Mouse (Mus musculus) Muller cell, postnatal 12 days (primary cell): ENCODE data around the gene Rnf169.
"Not testable (repeated sequence)": the region's sequence is repeated elsewhere in the genome, so short reads cannot be mapped to it uniquely, and the experiment has no call there.

Experiments used
- DNase-seq: peaks from one replicate; pipeline ENCODE4 v3.0.0-alpha.2; 2015; ENCODE audit errors: inconsistent ontology term

Gene Rnf169

DNA sequence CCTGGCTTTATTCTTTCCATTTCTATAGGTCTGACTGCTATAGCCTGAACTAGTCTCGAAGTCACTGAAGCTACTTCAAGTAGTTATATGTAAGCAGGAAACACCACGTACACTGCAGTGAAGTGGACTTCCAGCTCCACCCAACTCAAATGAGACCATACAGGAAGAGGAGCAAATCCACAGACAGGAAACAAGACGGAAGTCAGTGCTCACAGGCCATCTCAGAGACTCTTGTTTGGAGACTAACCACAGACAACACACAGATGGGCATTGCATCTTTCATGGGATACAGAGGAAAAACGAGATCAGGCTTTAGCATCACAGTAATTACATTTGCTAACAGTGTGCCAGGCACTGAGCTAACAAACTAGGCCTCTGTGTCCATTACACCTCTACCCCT lies 33.9 kb downstream of the Rnf169 start:
- no peak for DNase-seq

GRCm38 (mm10) chr7:99945939-99946338 lies 34.3 kb downstream of the Rnf169 start:
- DNase-seq: no peak

DNA sequence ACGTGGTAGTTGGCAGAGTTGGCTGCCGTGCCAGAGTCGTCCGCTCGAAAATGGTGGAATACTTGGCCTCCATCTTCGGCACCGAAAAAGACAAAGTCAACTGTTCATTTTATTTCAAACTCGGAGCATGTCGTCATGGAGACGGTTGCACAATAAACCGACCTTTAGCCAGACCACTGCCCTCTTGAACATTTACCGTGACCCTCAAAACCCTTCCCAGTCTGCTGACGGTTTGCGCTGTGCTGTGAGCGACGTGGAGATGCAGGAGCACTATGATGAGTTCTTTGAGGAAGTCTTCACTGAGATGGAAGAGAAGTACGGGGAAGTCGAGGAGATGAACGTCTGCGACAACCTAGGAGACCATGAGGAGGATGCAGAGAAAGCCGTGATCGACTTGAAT lies 35.2 kb downstream of the Rnf169 start:
- not testable (repeated sequence) for DNase-seq

DNA sequence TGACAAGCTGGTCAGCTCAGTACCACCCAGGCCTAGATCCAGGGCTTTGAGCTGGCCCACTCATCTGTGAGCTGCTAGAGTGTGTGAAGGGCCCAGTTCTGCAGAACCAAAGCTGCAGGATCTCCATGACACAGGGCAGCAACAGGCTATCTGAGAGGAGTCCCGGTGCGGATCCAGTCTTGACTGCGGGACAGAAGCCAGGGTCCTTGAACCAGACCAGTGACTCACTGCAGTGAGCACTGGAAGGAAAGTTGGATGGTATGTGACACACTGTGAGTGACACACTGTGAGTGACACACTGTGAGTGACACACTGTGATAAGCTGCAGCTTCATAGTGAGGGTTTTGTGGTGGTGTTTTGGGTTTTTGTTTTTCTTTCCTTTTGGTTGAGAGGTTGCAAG lies 35.7 kb downstream of the Rnf169 start:
- DNase-seq: no peak

DNA sequence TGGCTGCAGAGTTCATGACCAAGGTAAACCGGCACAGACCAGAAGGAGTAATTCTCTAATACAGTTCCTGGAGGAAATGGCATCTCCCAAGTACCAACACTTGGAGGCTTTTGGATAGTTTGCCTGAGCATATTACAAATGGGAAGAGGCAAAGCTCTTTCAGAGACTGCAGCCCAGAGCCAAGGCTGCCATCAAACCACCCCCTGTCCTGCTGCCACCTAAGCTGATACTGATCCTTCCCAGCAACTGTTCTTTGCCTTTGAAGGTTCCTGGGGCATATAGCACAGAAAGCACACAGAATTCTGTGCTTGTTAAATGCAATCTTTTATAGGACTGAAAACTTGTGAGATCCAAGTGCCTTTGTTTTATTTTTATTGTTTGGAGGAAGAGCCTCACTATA lies 39.6 kb downstream of the Rnf169 start:
- DNase-seq: no peak

DNA sequence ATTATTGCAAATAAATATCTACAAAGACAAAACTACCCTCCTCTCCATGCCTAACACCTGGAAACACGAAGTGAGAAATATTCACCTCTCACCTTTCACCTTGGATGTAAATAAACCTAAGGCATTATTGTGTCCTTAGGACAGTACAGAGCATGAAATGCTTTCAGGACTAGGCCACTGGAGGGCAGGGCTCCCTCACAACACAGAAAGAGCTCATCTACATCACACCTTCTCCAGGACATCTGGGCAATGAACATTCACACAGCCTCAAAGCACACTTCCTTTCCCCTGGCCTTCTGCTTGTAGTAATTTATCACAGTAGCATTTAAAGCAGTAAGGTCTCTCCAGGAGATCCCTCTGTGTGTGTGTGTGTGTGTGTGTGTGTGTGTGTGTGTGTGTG lies 44.5 kb downstream of the Rnf169 start:
- DNase-seq: no peak

DNA sequence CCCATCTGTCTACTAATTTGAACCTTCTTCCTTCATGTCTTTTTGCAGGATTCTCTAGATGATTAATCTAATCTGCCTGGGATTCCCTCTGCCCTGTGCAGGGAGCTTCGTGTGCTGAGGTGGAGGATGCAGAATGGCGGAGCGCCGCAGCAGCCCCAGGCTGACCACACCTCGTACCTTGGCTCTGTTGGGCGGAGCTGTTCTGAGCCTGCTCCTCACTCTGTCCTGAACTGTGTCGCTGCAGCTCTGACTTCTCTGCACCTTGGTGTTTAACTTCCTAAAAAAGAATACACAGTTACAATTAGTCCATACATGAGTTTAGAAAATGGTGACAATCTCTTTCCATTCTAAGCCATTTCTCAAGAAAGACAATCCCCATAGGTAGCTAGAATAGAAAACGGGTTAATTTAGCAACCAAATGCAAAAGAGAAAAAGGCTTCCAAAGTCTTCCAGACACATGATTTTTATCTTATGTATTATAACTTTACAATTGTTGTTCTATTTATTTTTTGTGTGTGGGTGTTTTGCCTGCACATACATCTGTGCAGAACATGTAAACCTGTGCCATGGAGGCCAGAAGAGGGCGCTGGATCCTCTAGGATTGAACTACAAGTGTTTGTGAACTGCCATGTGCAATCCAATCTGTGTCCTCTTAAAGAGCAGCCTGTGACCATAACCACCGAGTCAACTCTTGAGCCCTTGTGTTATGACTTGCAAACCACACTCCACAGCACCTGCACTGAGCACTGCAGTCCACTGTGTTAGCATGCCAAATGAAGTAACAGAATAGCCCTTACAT lies 53.1 kb downstream of the Rnf169 start:
- DNase-seq: no peak

DNA sequence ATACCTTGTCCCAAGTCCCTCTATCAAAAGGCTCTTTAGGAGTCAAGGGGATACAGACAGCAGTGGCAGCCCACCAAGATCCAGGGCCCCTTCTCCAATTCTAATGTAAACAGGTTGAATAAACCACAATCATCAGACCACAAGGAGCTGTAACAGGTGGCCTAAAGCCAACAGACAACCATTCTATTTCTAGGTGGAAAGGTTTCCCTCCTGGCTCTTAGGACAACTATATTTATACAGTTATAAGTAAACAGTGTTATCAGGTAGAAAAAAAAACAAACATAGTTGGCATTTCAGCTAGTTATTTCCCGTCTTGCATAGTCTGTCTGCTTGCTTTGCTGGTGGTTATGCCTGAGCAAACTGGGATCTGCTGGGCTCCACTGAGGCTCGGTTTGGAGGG lies 59.8 kb downstream of the Rnf169 start:
- DNase-seq: no peak

GRCm38 (mm10) chr7:99919971-99920370 lies 60.3 kb downstream of the Rnf169 start:
- no peak for DNase-seq

GRCm38 (mm10) chr7:99919164-99919563 lies 61.1 kb downstream of the Rnf169 start:
- DNase-seq: no peak

DNA sequence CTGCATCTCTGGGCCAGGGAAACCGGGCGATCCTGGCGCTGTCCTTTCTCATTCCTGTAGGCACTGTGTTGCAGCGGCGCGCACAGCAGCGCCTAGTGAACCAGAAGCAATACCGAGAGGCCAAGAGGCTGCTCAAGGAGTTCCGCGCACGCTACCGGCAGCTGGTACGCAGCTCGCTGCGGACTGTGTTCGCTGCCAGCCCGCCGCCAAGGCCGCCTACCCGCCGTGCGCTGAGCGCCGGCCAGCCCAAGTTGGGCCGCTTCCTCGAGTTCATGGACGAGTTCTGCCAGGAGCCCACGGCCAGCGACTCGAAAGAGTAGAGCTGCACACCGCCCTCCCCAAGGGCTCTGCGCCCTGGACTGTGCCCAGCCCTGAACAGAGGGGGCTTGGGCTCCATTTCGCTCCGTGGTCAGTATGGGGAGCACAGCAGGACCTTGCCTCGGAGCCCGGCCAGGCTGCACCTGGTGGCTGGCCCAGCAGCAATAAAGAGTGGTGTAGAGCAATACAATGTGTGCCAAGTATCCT lies 62.9 kb downstream of the Rnf169 start:
- peak; percentile 46 for DNase-seq

DNA sequence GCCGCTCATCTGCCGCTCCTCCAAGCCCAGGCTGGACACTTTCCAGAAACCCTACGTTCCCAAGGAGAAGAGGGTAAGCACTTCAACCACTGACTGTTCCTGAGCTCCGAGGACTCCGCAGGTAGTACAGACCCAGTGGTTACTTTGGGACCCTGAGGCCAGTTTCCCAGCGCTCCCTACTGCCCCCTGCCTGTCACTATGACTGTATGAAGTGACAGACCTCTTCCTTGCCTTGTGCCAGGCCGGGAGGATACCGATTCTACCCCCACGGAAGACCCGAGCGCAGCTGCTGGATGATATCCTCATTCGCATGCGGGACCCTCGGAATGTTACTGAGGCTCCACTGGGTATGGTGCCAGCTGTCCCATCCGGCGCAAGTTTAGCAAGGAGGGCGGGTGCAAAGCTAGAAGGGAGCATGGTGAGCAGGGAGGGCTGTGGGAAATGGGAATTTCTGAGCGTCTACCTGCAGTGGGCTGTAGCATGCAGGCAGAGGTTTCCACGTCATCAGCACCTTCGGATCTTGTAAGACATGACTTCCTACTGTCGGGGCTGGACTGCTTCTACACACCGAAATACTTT lies 63.4 kb downstream of the Rnf169 start:
- peak; percentile 26 for DNase-seq

- no peak for DNase-seq
Measured at GRCm38 (mm10) chr7:99915511-99915910, 64.7 kb downstream of the Rnf169 start.

- DNase-seq: no peak
Measured at GRCm38 (mm10) chr7:99914316-99914715, 65.9 kb downstream of the Rnf169 start.

GRCm38 (mm10) chr7:99911038-99911437 lies 69.2 kb downstream of the Rnf169 start:
- no peak for DNase-seq

- DNase-seq: no peak
Measured at GRCm38 (mm10) chr7:99907463-99907862, 72.8 kb downstream of the Rnf169 start.

DNA sequence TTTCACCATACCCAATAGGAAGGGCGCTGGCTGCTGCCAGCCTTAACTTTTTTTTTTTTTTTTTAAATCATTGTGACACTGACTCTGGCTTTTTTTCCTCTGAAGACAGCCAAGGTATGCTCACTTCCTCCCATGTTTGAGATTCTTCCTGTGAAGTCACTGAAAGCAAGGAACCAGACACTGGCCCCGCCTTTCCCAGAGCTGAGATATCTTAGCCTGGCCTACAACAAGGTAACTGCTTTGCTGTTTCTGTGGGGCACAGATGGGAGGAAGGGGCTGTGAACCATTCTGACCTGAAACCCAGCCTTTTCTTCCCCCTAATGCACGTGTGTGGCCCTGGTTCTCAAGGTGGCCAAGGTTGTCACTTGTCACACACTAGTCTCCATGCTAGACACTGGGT lies 73.9 kb downstream of the Rnf169 start:
- DNase-seq: no peak

- no peak for DNase-seq
Measured at GRCm38 (mm10) chr7:99904421-99905005, 75.7 kb downstream of the Rnf169 start.

DNA sequence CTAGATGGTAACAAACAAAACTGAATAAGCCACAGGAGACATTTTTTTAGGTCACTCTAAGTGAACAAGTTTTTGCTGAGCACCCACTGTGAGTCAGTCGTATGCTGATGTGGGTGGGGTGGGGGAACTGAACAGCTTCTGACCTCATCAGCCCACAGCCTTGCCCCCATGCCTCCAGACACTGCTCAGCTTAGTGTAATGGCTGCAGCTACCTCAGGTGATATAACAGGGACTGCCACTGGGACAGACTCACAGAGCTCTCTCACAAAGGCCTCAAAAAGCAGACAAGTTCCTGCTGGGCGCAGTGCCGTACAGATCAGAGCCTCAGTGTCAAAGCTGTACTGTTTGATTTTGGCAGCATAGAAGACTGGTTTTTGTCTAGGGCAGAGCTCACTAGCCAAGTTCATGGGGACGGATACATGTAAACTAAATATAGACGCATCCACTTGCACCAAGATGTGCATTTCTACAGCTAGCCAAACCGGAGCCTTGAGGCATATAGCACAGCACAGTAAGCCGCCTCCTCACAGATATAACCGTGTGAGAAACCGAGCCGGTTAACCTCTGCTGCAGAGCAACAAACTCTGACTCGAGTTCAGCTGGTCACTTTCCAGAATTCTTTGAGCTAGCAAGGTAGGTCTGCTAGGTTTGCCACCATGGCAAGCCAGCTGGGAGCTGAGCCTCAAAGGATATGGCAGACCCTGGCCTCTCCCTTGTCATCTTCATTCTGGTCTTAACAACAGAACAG lies 77.2 kb downstream of the Rnf169 start:
- DNase-seq: no peak

DNA sequence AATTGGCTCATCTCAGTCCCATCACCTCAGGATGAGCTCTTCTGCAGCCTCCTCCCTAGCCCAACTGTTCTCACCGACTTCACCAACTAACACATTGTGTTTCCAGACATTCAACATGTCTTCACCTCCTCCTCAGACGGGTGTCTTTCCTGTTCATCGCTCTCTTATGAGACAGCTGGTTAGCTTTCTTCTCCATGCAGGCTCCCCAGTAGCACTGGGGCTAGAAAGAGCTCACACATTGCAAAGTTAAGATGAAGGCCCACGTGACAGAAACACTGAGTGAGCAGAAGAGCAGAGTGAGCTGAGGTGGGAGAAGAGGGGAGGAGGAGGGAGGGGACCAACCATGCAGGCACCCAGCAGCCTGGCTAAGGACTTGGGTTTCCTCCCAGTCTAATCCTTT lies 78.0 kb downstream of the Rnf169 start:
- DNase-seq: no peak

DNA sequence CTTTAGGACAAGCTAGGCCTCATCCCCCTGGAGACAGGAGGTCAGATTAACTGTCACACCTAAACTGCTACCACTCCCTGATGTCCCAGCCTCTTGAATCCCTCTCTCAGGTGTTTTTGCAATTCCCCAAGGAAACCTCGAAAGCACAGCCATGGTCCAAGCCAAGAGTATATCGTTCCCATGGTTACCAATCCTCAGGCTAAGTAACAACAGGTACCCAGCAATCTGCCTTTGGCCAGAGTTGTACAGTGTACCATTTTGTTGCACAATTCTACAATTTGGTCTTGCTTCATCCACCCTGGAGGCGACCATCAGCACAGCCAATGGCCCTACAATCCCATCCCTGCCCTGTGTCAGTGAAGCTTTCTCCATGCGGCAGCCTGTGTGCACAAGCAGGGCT lies 83.3 kb downstream of the Rnf169 start:
- DNase-seq: no peak

GRCm38 (mm10) chr7:99894478-99894877 lies 85.8 kb downstream of the Rnf169 start:
- DNase-seq: no peak
